Mouse (Mus musculus): ENCODE measurements at regions not wholly inside any gene's neighbourhood (a gene's known extent, or its start where the extent isn't known, plus 50 kb on each side); places are given as distances from the start of the nearest gene placed in this dataset.

GRCm38 (mm10) chr11:63785281-63785886 is 136.7 kb downstream of the Hs3st3b1 start:
- H3K36me3 ChIP-seq (ENCODE audit: control insufficient read depth, insufficient read depth, low read length) = no peaks in the 10 kb centered on the region
- no peaks in the 10 kb centered on the region for H3K79me2 ChIP-seq (replicated peaks; ENCODE audit: control insufficient read depth, insufficient read depth, low read length)
- 44% methylated on average over 8 of the region's 8 CpGs for WGBS
- no peak overlapping the region for H3K9ac ChIP-seq (ENCODE audit: low read depth, low read length)
- no peaks in the 10 kb centered on the region for H3K27me3 ChIP-seq (ENCODE audit: control insufficient read depth, insufficient read depth, low read length)
- intact Hi-C loops (cut with DNase I) = no loop called here
- TF ChIP-seq POLR2A (IDR thresholded peaks at IDR 0.05; ENCODE audit: insufficient read depth, low read depth, low read length) (no peak), CTCF (IDR thresholded peaks at IDR 0.05) (no peak), EP300 (IDR thresholded peaks at IDR 0.05; ENCODE audit: insufficient read depth, low read depth, low read length) (no peak)
- no peaks in the 10 kb centered on the region for H3K4me1 ChIP-seq (ENCODE audit: control insufficient read depth, insufficient read depth, low read length)
- H3K27ac ChIP-seq = no peak overlapping the region
- H3K4me3 ChIP-seq = no peak overlapping the region
- DNase-seq = no peak

GRCm38 (mm10) chr11:63785965-63786364 is 136.1 kb downstream of the Hs3st3b1 start:
- TF ChIP-seq CTCF (IDR thresholded peaks at IDR 0.05) = no peak
- DNase-seq = no peak
- no peaks in the 10 kb centered on the region for H3K27me3 ChIP-seq (ENCODE audit: control insufficient read depth, insufficient read depth, low read length)
- H3K79me2 ChIP-seq (replicated peaks; ENCODE audit: control insufficient read depth, insufficient read depth, low read length) = no peaks in the 10 kb centered on the region
- no peak overlapping the region for H3K9ac ChIP-seq (ENCODE audit: low read depth, low read length)
- intact Hi-C loops (cut with DNase I) = no loop called here
- no peaks in the 10 kb centered on the region for H3K4me1 ChIP-seq (ENCODE audit: control insufficient read depth, insufficient read depth, low read length)
- H3K4me3 ChIP-seq = no peak overlapping the region
- 54% methylated on average over 4 of the region's 4 CpGs for WGBS
- H3K36me3 ChIP-seq (ENCODE audit: control insufficient read depth, insufficient read depth, low read length) = no peaks in the 10 kb centered on the region
- H3K27ac ChIP-seq = no peak overlapping the region

- Histone ChIP-seq H3K27ac (no peak overlapping the region), H3K27me3 (ENCODE audit: control insufficient read depth, insufficient read depth, low read length) (no peaks in the 10 kb centered on the region), H3K4me1 (ENCODE audit: control insufficient read depth, insufficient read depth, low read length) (no peaks in the 10 kb centered on the region), H3K36me3 (ENCODE audit: control insufficient read depth, insufficient read depth, low read length) (no peaks in the 10 kb centered on the region), H3K79me2 (replicated peaks; ENCODE audit: control insufficient read depth, insufficient read depth, low read length) (no peaks in the 10 kb centered on the region), H3K9ac (ENCODE audit: low read depth, low read length) (no peak overlapping the region), H3K4me3 (no peak overlapping the region)
- DNase-seq = no peak
- WGBS = 62% methylated on average over 8 of the region's 8 CpGs
- no peak for TF ChIP-seq EP300 (IDR thresholded peaks at IDR 0.05; ENCODE audit: insufficient read depth, low read depth, low read length)
- TF ChIP-seq POLR2A (IDR thresholded peaks at IDR 0.05; ENCODE audit: insufficient read depth, low read depth, low read length) = no peak
- no peak for TF ChIP-seq CTCF (IDR thresholded peaks at IDR 0.05)
- intact Hi-C loops (cut with DNase I) = no loop called here
These were observed 132.5 kb downstream of the Hs3st3b1 start for GRCm38 (mm10) chr11:63789473-63790120.

- Histone ChIP-seq H3K79me2 (replicated peaks; ENCODE audit: control insufficient read depth, insufficient read depth, low read length) (no peaks in the 10 kb centered on the region), H3K9ac (ENCODE audit: low read depth, low read length) (no peak overlapping the region), H3K4me3 (no peak overlapping the region), H3K4me1 (ENCODE audit: control insufficient read depth, insufficient read depth, low read length) (no peaks in the 10 kb centered on the region), H3K36me3 (ENCODE audit: control insufficient read depth, insufficient read depth, low read length) (no peaks in the 10 kb centered on the region), H3K27me3 (ENCODE audit: control insufficient read depth, insufficient read depth, low read length) (no peaks in the 10 kb centered on the region), H3K27ac (no peak overlapping the region)
- 37% methylated on average over 13 of the region's 13 CpGs for WGBS
- intact Hi-C loops (cut with DNase I) = no loop called here
- DNase-seq = no peak
- no peak for TF ChIP-seq EP300 (IDR thresholded peaks at IDR 0.05; ENCODE audit: insufficient read depth, low read depth, low read length)
- TF ChIP-seq CTCF (IDR thresholded peaks at IDR 0.05) = no peak
These were observed 130.9 kb downstream of the Hs3st3b1 start for GRCm38 (mm10) chr11:63791004-63791862.

- Histone ChIP-seq H3K4me1 (ENCODE audit: control insufficient read depth, insufficient read depth, low read length) (no peaks in the 10 kb centered on the region), H3K4me3 (no peak overlapping the region), H3K27me3 (ENCODE audit: control insufficient read depth, insufficient read depth, low read length) (no peaks in the 10 kb centered on the region), H3K36me3 (ENCODE audit: control insufficient read depth, insufficient read depth, low read length) (no peaks in the 10 kb centered on the region), H3K9ac (ENCODE audit: low read depth, low read length) (no peak overlapping the region), H3K27ac (no peak overlapping the region), H3K79me2 (replicated peaks; ENCODE audit: control insufficient read depth, insufficient read depth, low read length) (no peaks in the 10 kb centered on the region)
- 72% methylated on average over 8 of the region's 8 CpGs for WGBS
- DNase-seq = no peak
- TF ChIP-seq POLR2A (IDR thresholded peaks at IDR 0.05; ENCODE audit: insufficient read depth, low read depth, low read length) (no peak), CTCF (IDR thresholded peaks at IDR 0.05) (no peak), EP300 (IDR thresholded peaks at IDR 0.05; ENCODE audit: insufficient read depth, low read depth, low read length) (no peak)
- intact Hi-C loops (cut with DNase I) = no loop called here
These were observed 128.2 kb downstream of the Hs3st3b1 start for GRCm38 (mm10) chr11:63793732-63794503.

Measured in heart, adult 2 months (tissue).